Mouse (Mus musculus) kidney, adult 9 months (tissue): ENCODE measurements around the gene Noa1.

Source experiments
- DNase-seq: peaks from one replicate; pipeline ENCODE4 v3.0.0; 2022

Gene Noa1

DNA sequence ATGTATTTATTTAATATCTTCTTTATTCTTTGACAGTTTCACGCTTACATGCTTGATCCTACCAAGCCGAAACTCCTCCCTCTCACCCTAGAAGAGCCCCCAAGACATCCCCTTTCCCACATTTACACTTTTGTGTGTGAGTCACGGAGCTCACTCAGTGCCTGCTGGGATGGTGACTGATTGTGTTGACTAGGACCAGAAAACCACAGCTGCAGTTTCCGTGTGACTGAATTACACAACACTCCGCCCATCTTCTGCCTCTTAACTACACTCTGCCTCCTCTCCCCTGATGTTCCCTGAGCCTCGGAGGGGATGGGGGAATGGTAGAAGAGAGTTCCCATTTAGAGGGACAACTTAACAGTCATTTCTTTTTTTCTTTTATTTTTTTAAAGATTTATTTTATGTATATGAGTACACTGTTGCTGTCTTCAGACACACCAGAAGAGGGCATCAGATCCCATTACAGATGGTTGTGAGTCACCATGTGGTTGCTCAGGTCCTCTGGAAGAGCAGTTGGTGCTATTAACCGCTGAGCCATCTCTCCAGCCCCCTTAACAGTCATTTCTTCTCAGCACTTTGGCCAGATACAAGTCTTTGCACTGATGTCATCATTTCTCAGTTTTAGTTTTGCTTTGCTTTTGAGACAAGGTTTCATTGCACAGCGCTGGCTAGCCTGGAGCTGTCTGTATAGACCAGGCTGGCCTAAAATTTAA is 57.6 kb downstream of the Noa1 start:
- DNase-seq: no peak

DNA sequence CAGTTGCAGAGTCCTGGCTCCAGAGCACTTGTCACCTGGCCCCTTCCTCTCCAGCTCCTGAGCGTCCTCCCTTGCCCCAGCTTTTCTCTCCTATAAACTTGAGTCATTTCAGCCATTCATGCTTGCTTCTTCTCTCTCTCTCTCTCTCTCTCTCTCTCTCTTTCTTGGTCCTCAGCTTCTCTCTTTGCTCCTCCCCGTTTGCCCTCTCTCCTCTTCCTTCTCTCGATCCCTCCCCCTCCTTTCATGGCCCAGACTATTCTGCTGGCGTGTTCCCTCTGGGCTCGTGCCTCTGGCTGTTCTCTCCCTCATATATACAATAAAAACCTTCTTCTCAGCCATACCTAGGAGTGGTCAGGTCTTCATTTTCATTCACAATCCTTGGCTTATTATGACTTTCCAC is 58.2 kb downstream of the Noa1 start:
- DNase-seq: no peak

DNA sequence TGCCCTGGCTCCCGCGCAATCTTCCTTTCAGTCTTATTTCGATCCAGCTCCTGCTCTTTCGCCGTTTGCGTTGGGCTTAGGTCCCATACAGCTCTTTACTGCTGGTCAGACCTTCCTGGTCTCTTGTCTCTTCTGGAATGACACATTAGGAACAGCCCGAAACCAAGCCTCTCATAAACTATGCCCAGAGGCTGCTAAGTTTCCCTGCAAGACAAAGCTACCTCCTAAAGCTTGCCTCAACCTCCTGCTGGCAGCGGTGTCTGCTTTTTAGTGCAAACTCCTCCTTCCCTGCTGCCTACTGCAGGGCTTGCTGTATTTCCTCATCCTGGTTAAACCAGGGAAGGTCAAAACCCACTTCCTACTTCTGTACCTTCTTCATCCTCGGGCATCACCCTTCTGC is 59.8 kb downstream of the Noa1 start:
- DNase-seq: no peak

DNA sequence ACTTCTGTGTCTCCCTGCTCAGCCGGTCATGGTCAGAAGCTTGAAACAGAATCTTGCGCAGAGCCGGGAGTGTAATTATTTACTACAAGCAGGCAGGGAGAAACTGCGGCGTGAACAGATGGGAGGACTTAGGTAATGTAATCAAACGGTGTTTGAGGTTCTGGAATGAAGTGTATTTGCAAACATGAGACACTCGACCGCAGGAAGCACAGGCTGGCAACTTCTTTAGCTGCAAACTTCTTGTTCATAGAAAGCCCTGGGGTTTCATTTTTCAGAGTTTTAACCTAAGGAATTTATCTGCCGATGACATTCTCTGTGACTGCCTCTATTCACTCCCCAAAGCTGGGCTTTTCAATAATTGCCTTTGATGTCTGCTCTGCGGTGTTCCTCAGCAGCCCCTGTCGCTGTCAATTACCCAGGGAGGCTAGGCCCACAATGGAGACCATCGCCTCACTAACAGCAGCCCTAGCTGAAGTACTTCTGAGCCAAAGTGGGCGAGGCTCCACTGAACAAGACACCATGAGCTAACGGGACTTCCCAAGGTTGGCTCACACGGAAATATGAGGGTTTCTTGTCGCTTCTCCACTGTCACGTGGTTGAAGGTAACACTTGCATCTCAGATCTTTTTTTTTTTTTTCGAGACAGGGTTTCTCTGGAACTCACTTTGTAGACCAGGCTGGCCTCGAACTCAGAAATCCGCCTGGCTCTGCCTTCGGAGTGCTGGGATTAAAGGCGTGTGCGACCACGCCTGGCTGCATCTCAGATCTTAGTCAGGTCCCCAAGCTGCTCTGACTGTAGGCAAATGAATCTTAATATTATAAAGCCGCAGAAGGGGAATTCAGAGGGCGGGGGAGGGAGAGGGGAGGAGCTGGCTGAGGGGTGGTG is 63.9 kb downstream of the Noa1 start:
- peak; percentile 46 for DNase-seq

DNA sequence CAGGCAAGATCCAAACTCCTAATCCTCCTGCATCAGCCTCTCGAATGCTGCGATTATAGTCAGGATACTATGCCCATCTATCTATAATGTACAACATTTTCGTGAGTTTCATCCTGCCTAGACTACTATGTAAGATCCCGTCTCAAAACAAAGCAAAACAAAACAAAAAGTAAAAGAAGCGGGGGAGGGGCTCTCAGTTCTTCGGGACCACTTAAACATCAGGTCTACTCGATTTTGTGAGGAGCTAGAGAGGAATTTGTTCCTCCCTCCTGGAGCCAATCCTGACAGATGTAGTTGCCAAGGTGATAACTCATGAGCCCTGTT is 64.5 kb downstream of the Noa1 start:
- DNase-seq: no peak

DNA sequence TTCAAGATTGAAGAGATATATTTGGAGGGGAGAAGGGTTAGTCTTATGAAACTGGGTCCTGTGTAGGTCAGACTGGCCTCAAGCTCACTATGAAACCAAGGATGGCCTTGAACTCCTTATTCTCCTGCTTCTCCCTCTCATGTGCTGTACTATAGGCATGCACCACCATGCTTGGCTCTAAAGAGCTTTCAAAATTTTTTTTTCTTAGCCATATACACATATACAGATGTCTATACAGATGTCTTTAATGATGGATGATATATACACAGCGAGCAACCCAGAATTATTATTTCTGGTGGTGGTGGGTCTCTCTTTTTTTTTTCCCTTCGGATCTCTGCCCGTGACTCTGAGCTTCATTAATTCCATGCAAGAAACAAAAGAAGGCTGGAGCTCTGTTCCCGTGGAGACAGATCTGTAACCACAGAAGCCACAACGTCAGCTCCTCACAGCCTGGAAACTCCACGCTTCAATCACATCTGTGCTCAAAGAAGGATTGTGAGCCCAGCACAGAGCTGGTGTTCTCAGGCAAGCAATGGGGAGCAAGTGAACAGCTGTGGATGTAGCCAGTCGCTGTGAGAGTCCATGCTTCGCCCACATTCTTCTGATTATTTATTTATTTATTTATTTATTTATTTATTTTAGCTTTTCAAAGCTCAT is 65.4 kb downstream of the Noa1 start:
- no peak for DNase-seq
